Mouse (Mus musculus): ENCODE data around the gene Mtmr2. TPM values are rescaled to one million over a fixed set of nuclear protein-coding genes. Genes with fewer than 3 reads are reported as not detected.
A peak's percentile ranks its signal among the peaks of the same experiment; 100 is the strongest.
"Not testable (repeated sequence)": the region's sequence is repeated elsewhere in the genome, so short reads cannot be mapped to it uniquely, and the experiment has no call there.

The Mtmr2 gene
- polyA plus RNA-seq, 1 experiment from 2014 or later = 31.2 TPM

- peak overlapping the region; percentile 93 for H3K9ac ChIP-seq
- 0 out of 2 replicates have a peak, but pooled peaks have one; percentile 1 for ATAC-seq
- peak overlapping the region; percentile 94 for H3K27ac ChIP-seq
- H3K36me3 ChIP-seq = 0 out of 2 replicates have a peak, but pooled peaks cover 8% of the 10 kb centered on the region
- peak overlapping the region; percentile 79 for H3K4me2 ChIP-seq
- H3K9me3 ChIP-seq (replicated peaks) = no peaks in the 10 kb centered on the region
- 1% methylated on average over 7 of the region's 7 CpGs for WGBS (ENCODE audit: insufficient replicate concordance)
- peak overlapping the region; percentile 97 for H3K4me3 ChIP-seq
- H3K4me1 ChIP-seq = peaks cover 20% of the 10 kb centered on the region
- no peaks in the 10 kb centered on the region for H3K27me3 ChIP-seq (replicated peaks)
These were observed 1.4 kb downstream of the Mtmr2 start for GRCm38 (mm10) chr9:13749675-13749998.

DNA sequence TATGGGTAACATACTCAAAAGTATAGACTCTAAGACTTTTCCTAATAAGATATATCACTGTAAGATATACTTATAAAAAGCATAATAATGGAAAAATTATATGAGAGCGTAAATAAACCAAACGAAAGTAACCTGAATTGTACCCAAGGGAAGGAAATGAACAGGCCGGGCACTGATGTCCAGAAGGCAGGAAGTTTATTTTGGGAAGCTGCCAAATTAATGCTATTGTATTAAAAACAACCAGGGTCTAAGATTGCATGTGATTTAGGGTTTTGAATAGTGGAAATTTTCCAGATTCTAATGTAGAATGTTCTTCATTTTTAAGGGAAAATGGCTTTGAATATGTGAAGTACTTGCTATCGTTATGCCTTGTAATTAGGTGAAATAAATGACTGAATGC is 4.3 kb downstream of the Mtmr2 start:
- Histone ChIP-seq H3K4me2 (no peak overlapping the region), H3K9me3 (replicated peaks) (no peaks in the 10 kb centered on the region), H3K27me3 (replicated peaks) (no peaks in the 10 kb centered on the region), H3K27ac (no peak overlapping the region), H3K4me1 (peaks cover 20% of the 10 kb centered on the region), H3K36me3 (0 out of 2 replicates have a peak, but pooled peaks cover 8% of the 10 kb centered on the region), H3K4me3 (no peak overlapping the region), H3K9ac (no peak overlapping the region)
- ATAC-seq = no peak
- WGBS (ENCODE audit: insufficient replicate concordance) = 79% methylated on average over 4 of the region's 4 CpGs

- ATAC-seq = no peak
- WGBS (ENCODE audit: insufficient replicate concordance) = 86% methylated on average over 3 of the region's 3 CpGs
- H3K4me3 ChIP-seq = no peak overlapping the region
These were observed 12.2 kb downstream of the Mtmr2 start for GRCm38 (mm10) chr9:13760430-13760829.

DNA sequence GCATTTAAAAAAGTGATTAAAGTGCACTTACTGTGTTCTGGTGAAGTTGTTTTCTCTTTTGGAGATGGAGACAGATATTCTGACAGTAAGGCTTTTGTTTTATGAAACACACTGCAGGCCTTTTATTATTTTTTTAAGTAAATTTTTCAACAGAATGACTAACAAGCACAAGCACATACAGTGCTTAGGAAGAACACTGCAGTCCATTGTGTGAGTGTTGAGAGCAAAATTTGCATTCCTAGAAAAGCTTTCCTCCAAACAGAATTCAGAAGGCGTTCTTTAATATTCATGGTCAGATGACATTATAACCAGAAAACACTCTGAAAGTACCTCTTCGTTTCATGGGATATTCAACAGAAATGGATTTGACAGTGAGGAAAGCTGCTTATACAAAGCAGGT is 17.4 kb downstream of the Mtmr2 start:
- 82% methylated on average over 2 of the region's 2 CpGs for WGBS (ENCODE audit: insufficient replicate concordance)
- H3K36me3 ChIP-seq = peaks cover 5% of the 10 kb centered on the region; the same call in 1 of the 2 replicates
- no peaks in the 10 kb centered on the region for H3K27me3 ChIP-seq (replicated peaks)
- H3K4me1 ChIP-seq = no peaks in the 10 kb centered on the region
- no peaks in the 10 kb centered on the region for H3K9me3 ChIP-seq (replicated peaks)
- H3K27ac ChIP-seq = no peak overlapping the region
- H3K4me2 ChIP-seq = no peak overlapping the region
- ATAC-seq = no peak
- no peak overlapping the region for H3K9ac ChIP-seq
- H3K4me3 ChIP-seq = no peak overlapping the region

More at GRCm38 (mm10) chr9:13760430-13760829, 12.2 kb downstream of the Mtmr2 start:
- H3K4me2 ChIP-seq = no peak overlapping the region
- H3K27me3 ChIP-seq (replicated peaks) = no peaks in the 10 kb centered on the region
- H3K27ac ChIP-seq = no peak overlapping the region
- no peak overlapping the region for H3K9ac ChIP-seq
- H3K4me1 ChIP-seq = no peaks in the 10 kb centered on the region
- H3K9me3 ChIP-seq (replicated peaks) = no peaks in the 10 kb centered on the region
- peaks cover 16% of the 10 kb centered on the region; the same call in 1 of the 2 replicates for H3K36me3 ChIP-seq

- no peak overlapping the region for H3K9ac ChIP-seq
- H3K4me2 ChIP-seq = no peak overlapping the region
- no peaks in the 10 kb centered on the region for H3K9me3 ChIP-seq (replicated peaks)
- WGBS (ENCODE audit: insufficient replicate concordance) = 79% methylated on average over 7 of the region's 7 CpGs
- H3K4me1 ChIP-seq = no peaks in the 10 kb centered on the region
- no peaks in the 10 kb centered on the region for H3K27me3 ChIP-seq (replicated peaks)
- no peak for ATAC-seq
- peaks cover 3% of the 10 kb centered on the region; the same call in 1 of the 2 replicates for H3K36me3 ChIP-seq
- H3K27ac ChIP-seq = no peak overlapping the region
- no peak overlapping the region for H3K4me3 ChIP-seq
These were observed 18.4 kb downstream of the Mtmr2 start for GRCm38 (mm10) chr9:13766570-13766969.

DNA sequence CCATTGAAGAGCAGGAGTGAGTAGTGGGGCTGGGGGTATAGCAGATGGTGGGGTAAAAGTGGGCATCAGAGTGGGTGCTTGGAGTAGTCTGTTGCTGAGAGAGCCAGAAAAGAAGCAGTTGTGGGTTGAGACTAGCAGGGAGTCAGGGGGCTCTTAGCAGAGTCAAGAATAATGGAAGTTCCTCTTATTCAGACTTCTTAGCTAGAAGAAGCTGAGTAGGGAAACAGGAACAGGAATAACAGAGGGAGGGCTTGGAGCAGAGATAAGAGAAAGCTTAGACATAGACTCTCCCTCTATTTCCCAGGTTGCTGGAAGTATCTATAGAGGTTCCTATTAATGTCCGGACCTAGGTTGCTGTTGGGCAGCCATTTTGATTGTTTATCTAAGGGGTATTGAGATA is 26.5 kb downstream of the Mtmr2 start:
- H3K27me3 ChIP-seq (replicated peaks) = no peaks in the 10 kb centered on the region
- no peak overlapping the region for H3K27ac ChIP-seq
- no peaks in the 10 kb centered on the region for H3K36me3 ChIP-seq
- no peaks in the 10 kb centered on the region for H3K9me3 ChIP-seq (replicated peaks)
- ATAC-seq = no peak
- no peak overlapping the region for H3K4me2 ChIP-seq
- 28% methylated on average over 1 of the region's 1 CpGs for WGBS (ENCODE audit: insufficient replicate concordance)
- H3K9ac ChIP-seq = no peak overlapping the region
- H3K4me3 ChIP-seq = no peak overlapping the region
- peaks cover 16% of the 10 kb centered on the region; the same call in 1 of the 2 replicates for H3K4me1 ChIP-seq

DNA sequence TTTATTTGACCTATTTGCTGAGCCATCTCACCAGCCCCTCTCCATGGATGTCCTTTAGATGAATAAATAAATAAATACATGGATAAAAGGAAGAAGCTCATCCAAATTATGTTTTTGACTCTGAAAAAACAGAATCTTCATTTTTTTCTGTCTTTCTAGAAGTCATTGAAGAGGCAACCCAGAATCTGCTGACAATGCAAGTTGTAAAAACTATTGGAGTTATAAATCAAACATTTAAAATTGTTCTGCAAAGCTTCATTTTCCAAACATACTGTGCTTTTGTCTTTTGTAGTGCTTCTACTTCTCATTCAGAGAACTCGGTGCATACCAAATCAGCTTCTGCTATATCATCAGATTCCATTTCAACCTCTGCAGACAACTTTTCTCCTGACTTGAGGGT is 33.8 kb downstream of the Mtmr2 start:
- WGBS (ENCODE audit: insufficient replicate concordance) = 83% methylated on average over 1 of the region's 1 CpGs
- no peak overlapping the region for H3K9ac ChIP-seq
- ATAC-seq = no peak
- H3K27me3 ChIP-seq (replicated peaks) = no peaks in the 10 kb centered on the region
- H3K4me1 ChIP-seq = no peaks in the 10 kb centered on the region
- no peaks in the 10 kb centered on the region for H3K9me3 ChIP-seq (replicated peaks)
- H3K27ac ChIP-seq = no peak overlapping the region
- no peak overlapping the region for H3K4me3 ChIP-seq
- H3K4me2 ChIP-seq = no peak overlapping the region
- peaks cover 31% of the 10 kb centered on the region for H3K36me3 ChIP-seq

DNA sequence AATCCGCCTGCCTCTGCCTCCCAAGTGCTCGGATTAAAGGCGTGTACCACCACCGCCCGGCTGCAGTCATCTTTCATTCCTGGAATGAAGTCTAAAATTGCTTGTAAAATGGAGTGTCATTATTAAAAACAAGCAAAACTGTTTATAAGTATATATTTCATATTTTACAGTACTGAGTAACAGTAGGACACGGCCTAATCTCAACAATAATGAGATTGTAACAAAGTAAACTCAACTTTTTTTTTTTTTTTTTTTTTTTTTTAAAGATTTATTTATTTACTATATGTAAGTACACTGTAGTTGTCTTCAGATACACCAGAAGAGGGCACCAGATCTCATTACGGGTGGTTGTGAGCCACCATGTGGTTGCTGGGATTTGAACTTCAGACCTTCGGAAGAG is 42.7 kb downstream of the Mtmr2 start:
- not testable (repeated sequence) for H3K4me3 ChIP-seq; H3K27ac ChIP-seq; H3K27me3 ChIP-seq (replicated peaks); ATAC-seq; H3K4me1 ChIP-seq; H3K9me3 ChIP-seq (replicated peaks); H3K9ac ChIP-seq; H3K4me2 ChIP-seq
- 82% methylated on average over 8 of the region's 8 CpGs for WGBS (ENCODE audit: insufficient replicate concordance)
- peaks cover 63% of the 10 kb centered on the region for H3K36me3 ChIP-seq

DNA sequence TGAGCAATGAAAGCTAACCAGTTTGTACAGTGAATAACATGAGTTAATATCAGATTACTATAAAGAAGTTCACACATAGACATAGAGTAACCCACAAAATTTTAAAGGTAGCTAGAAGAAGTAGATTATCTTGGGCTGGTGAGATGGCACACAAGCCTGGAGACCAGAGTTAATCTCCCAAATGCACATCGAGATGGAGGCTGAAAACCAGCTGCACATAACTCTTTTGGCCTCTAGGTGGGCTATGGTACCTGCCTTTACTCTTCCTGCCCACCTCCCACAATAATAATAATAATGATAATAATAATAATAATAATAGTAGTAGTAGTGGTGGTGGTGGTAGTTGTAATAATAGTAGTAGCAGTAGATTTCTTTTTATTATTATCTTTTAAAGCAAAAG is 46.1 kb downstream of the Mtmr2 start:
- peaks cover 69% of the 10 kb centered on the region for H3K36me3 ChIP-seq
- ATAC-seq = 0 out of 2 replicates have a peak, but pooled peaks have one; percentile 36
- no peak overlapping the region for H3K4me2 ChIP-seq
- 63% methylated on average over 1 of the region's 1 CpGs for WGBS (ENCODE audit: insufficient replicate concordance)
- no peaks in the 10 kb centered on the region for H3K27me3 ChIP-seq (replicated peaks)
- no peaks in the 10 kb centered on the region for H3K9me3 ChIP-seq (replicated peaks)
- no peak overlapping the region for H3K9ac ChIP-seq
- H3K4me3 ChIP-seq = no peak overlapping the region
- H3K4me1 ChIP-seq = 0 out of 2 replicates have a peak, but pooled peaks cover 6% of the 10 kb centered on the region
- no peak overlapping the region for H3K27ac ChIP-seq

DNA sequence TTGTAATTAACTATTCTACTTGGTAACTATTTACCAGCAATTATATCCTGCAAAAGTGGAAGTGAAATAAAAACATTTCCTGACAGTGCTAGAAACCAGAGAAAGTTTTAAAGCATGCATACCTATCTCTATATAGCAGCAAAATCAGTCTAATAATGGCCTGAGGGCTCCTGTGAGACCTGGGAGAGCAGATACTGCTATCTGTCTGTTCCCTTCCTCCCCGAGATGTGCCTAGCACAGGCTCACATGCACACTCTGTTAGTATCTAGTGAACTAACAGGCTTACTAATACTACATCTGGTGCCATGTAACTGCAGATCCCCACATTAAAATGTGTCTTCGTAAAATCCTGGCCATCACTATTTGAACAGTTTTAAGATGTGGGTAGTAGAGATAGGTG is 46.5 kb downstream of the Mtmr2 start:
- peaks cover 69% of the 10 kb centered on the region for H3K36me3 ChIP-seq
- WGBS (ENCODE audit: insufficient replicate concordance) = 55% methylated on average over 2 of the region's 2 CpGs

DNA sequence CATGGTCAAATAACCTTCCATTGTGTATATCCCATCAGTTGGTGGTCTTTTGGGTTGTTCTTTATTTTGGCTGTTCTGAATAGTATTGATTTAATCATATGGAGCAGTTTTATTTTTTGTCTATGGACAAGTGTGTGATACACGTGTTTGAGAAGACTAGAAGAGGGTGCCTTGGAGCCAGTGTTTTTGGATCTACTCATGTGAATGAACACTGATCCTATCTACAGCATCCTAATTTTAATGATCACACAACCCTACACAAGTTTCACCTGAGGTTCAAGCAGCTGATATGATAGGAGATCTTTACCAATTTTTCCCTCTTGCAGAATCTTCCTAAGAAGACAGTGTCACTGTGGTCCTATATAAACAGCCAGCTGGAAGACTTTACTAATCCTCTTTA is 56.3 kb downstream of the Mtmr2 start:
- Histone ChIP-seq H3K4me1 (no peaks in the 10 kb centered on the region), H3K36me3 (peaks cover 84% of the 10 kb centered on the region), H3K27me3 (replicated peaks) (no peaks in the 10 kb centered on the region), H3K4me2 (no peak overlapping the region), H3K4me3 (no peak overlapping the region), H3K27ac (no peak overlapping the region), H3K9ac (no peak overlapping the region), H3K9me3 (replicated peaks) (no peaks in the 10 kb centered on the region)
- ATAC-seq = no peak
- 81% methylated on average over 1 of the region's 1 CpGs for WGBS (ENCODE audit: insufficient replicate concordance)

More for the DNA sequence above, 46.5 kb downstream of the Mtmr2 start:
- ATAC-seq = peak; percentile 80
- no peak overlapping the region for H3K4me3 ChIP-seq
- no peaks in the 10 kb centered on the region for H3K27me3 ChIP-seq (replicated peaks)
- H3K9ac ChIP-seq = no peak overlapping the region
- H3K4me2 ChIP-seq = no peak overlapping the region
- H3K9me3 ChIP-seq (replicated peaks) = no peaks in the 10 kb centered on the region
- no peak overlapping the region for H3K27ac ChIP-seq
- H3K4me1 ChIP-seq = 0 out of 2 replicates have a peak, but pooled peaks cover 6% of the 10 kb centered on the region

- no peak for ATAC-seq
- Histone ChIP-seq H3K27me3 (replicated peaks) (no peaks in the 10 kb centered on the region), H3K4me3 (no peak overlapping the region), H3K4me1 (no peaks in the 10 kb centered on the region), H3K9me3 (replicated peaks) (no peaks in the 10 kb centered on the region), H3K9ac (no peak overlapping the region), H3K36me3 (peaks cover 91% of the 10 kb centered on the region), H3K4me2 (no peak overlapping the region), H3K27ac (no peak overlapping the region)
- 93% methylated on average over 7 of the region's 7 CpGs for WGBS (ENCODE audit: insufficient replicate concordance)
These were observed 58.6 kb downstream of the Mtmr2 start for GRCm38 (mm10) chr9:13806854-13807253.

GRCm38 (mm10) chr9:13807657-13808056 is 59.4 kb downstream of the Mtmr2 start:
- no peaks in the 10 kb centered on the region for H3K4me1 ChIP-seq
- WGBS (ENCODE audit: insufficient replicate concordance) = 86% methylated on average over 5 of the region's 5 CpGs
- H3K36me3 ChIP-seq = peaks cover 91% of the 10 kb centered on the region

More at GRCm38 (mm10) chr9:13807657-13808056, 59.4 kb downstream of the Mtmr2 start:
- Histone ChIP-seq H3K27ac (no peak overlapping the region), H3K9ac (no peak overlapping the region), H3K4me3 (no peak overlapping the region), H3K9me3 (replicated peaks) (no peaks in the 10 kb centered on the region), H3K4me2 (no peak overlapping the region), H3K27me3 (replicated peaks) (no peaks in the 10 kb centered on the region)
- ATAC-seq = no peak
